Mouse (Mus musculus): Measurements from ENCODE around the gene Prg2. TPM values are rescaled to one million over a fixed set of nuclear protein-coding genes. Genes with fewer than 3 reads are reported as not detected.

Prg2 gene
- polyA plus RNA-seq, 1 experiment: 0.16 TPM

DNA sequence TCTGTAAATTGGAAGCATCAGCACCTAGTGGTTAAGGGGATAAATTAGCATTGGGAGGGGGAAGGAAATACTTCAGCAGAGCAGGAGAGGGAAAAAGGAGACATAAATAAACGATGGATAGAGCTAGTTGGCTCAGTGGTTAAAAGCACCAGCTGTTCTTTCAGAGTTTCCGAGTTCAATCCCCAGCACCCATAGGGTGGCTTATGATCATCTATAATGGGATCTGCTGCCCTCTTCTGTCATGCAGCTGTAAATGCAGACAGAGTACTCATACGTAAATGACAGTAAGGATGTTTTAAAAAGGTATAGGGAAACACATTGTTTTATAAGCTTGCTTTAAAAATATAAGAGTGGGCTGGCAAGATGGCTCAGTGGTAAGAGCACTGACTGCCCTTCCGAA lies 27.5 kb downstream of the Prg2 start:
- DNase-seq (ENCODE audit: low read depth): peak; percentile 57
- TF ChIP-seq POLR2A (IDR thresholded peaks at IDR 0.05; ENCODE audit: borderline replicate concordance, extremely low read depth, insufficient read depth, insufficient read length, poor library complexity, severe bottlenecking) (no peak), CTCF (IDR thresholded peaks at IDR 0.05; ENCODE audit: borderline replicate concordance, extremely low read depth, insufficient read depth, insufficient read length) (peak; percentile 47; the same call in 1 of the 2 replicates)

DNA sequence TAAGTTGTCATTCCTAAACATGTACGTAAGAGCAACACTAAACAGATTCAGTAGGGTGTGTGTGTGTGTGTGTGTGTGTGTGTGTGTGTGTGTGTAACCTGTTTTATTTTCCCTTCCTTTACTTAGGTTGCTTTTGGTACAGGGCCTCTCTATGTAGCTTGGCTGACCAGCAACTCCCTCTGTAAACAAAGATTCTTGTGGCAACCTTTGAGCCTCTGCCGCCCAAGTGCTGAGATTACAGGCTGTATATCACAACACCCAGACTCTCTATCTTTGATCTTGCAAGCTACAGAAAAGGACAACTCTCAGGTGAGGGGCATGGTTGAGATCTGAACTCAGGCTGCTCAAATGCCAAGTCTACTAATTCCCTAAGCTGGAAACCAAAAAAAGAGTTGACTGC lies 29.0 kb downstream of the Prg2 start:
- no peak for DNase-seq (ENCODE audit: low read depth)
- TF ChIP-seq POLR2A (IDR thresholded peaks at IDR 0.05; ENCODE audit: borderline replicate concordance, extremely low read depth, insufficient read depth, insufficient read length, poor library complexity, severe bottlenecking): no peak
- TF ChIP-seq CTCF (IDR thresholded peaks at IDR 0.05; ENCODE audit: borderline replicate concordance, extremely low read depth, insufficient read depth, insufficient read length): no peak

DNA sequence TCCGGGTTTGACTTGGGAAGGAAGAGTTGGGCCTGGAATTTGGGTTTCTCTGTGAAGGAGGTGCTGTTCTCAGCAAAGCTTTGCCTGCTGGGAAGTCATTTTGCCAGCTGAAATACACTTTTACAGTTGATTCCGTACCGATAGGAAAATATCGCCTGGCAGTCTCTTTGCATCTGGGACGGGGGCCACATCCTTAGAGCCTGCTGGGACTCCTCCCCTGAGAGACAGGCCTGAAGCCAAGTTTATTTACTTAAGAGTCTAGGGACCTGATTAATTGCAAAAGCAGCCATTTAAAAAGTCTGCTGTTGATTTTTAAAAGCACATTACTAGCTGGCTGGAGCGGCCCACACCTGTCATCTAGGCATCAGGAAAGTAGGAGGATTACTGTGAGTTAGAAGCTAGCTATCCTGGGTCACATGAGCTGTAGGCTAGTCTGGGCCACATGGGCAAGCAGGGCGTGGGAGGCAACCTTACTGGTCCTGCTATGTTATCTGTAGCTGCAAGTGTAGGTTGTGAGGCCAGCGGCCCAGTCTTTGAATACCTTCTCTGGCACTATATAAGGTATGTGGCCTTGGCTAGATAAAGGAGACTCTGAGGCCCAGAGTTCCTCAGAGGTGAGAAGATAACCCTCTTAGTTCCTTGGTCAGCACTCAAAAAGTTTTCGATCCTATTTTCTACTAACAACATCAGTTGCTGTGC lies 31.8 kb downstream of the Prg2 start:
- no peak for TF ChIP-seq POLR2A (IDR thresholded peaks at IDR 0.05; ENCODE audit: borderline replicate concordance, extremely low read depth, insufficient read depth, insufficient read length, poor library complexity, severe bottlenecking)
- peak; percentile 69 for DNase-seq (ENCODE audit: low read depth)

DNA sequence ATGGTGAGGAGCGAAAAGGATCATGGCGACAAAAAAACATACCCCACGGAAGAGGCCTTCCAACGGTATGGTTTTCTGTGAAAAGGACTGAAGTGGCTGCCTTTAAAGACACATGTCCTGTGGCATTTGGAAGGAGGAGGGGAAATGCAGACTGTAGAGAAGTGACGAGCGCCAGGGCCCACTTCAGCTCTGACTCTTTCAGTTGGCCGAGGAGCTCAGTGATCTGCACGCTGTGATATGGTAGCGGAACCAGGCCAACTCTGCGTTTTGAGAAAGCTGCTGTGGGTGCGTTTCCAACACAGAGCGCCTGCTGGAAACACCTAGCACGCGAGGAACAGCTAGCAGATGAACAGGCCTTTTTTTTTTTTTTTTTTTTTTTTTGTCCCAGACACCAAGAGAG lies 32.4 kb downstream of the Prg2 start:
- TF ChIP-seq CTCF (IDR thresholded peaks at IDR 0.05; ENCODE audit: borderline replicate concordance, extremely low read depth, insufficient read depth, insufficient read length) (no peak), POLR2A (IDR thresholded peaks at IDR 0.05; ENCODE audit: borderline replicate concordance, extremely low read depth, insufficient read depth, insufficient read length, poor library complexity, severe bottlenecking) (no peak)
- DNase-seq (ENCODE audit: low read depth): peak; percentile 45

DNA sequence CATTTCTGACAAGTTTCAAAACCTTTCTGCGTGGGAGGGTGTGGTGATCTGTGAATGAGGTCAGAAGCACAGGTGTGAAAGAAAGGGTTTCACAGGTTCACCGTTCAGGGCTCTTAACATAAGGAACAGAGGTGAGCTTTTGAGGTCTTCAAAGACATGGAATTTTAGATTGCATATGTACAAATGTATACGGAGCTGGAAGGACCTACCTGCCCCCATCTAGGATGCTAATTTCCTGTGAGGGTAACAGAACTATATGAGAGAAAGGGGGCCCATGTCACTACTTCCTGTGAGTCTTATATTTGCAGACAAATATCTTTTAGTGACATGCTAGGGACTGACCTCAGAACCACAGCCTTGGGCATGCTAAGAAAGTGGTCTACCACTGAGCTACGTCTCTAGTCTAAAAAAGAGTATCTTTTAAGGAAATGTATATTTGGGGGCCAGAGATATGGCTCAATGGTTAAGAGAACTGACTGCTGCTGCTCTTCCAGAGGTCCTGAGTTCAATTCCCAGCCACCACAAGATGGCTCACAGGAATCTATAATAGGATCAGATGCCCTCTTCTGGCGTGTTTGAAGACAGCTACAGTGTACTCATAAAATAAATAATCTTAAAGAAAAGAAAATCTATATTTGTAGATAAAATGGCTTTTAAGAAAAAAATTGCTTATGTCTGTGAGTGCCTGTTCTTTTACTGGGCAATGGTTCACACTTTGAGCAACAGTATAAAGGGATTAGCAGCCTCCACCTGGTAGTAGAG lies 33.7 kb downstream of the Prg2 start:
- no peak for TF ChIP-seq CTCF (IDR thresholded peaks at IDR 0.05; ENCODE audit: borderline replicate concordance, extremely low read depth, insufficient read depth, insufficient read length)
- no peak for TF ChIP-seq POLR2A (IDR thresholded peaks at IDR 0.05; ENCODE audit: borderline replicate concordance, extremely low read depth, insufficient read depth, insufficient read length, poor library complexity, severe bottlenecking)
- DNase-seq (ENCODE audit: low read depth): no peak

DNA sequence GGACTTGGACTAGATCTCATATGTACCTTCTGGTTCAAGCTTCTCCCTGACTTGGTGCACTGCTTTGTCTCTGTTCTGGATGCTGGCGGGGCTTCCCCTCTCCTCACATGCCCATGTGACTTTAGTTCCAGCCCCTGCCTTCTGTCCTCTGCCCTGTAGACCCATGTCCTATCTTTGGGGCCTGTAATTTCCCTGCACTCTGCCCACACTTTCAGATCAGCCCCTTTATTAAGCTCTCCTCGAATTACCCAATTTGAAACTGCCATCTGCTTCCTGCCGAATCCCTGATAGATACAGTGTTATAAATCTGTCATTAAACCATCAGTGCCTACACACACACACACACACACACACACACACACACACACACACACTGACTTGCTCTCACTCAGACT lies 34.3 kb downstream of the Prg2 start:
- no peak for DNase-seq (ENCODE audit: low read depth)
- TF ChIP-seq POLR2A (IDR thresholded peaks at IDR 0.05; ENCODE audit: borderline replicate concordance, extremely low read depth, insufficient read depth, insufficient read length, poor library complexity, severe bottlenecking) (no peak), CTCF (IDR thresholded peaks at IDR 0.05; ENCODE audit: borderline replicate concordance, extremely low read depth, insufficient read depth, insufficient read length) (no peak)

DNA sequence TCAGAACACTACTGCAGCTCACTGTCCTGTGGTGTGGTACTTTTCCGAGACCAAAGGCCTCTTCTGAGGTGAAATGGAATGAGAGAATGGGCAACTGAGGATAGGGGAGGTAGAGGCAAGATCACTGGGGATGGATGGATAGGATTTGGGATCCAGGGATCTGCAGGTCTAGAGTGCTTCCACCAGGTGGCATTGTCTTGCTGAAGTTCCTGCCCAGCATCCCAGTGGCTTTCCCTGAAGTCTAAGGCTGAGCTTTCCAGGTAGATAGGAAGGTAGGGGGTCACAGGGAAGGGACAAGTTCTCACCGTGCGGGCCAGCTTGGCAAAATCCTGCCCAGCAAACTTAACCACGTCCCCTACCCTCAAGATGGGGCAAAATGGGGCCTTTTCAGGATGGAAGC lies 41.8 kb downstream of the Prg2 start:
- DNase-seq (ENCODE audit: low read depth): peak; percentile 39
- peak; percentile 72 for TF ChIP-seq CTCF (IDR thresholded peaks at IDR 0.05; ENCODE audit: borderline replicate concordance, extremely low read depth, insufficient read depth, insufficient read length)
- no peak for TF ChIP-seq POLR2A (IDR thresholded peaks at IDR 0.05; ENCODE audit: borderline replicate concordance, extremely low read depth, insufficient read depth, insufficient read length, poor library complexity, severe bottlenecking)

DNA sequence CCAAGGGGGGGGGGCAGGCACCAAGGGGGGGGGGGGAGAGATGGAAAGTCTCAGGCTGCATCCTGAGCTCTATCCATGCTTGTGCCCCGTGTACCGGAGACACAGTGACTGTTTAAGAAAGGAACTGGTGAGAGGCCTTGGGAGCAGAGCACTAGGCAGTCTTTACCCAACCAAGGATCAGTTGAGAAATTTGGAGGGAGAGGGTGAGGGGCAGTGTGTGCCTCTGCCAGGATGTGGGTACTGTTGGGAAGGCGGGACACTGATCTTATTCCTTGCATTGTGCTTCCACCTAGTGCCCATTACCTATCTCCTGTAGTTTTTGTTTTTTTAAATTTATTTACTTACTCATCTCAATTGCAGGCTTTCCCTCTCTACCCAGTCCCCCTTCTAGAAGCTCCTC lies 45.9 kb downstream of the Prg2 start:
- TF ChIP-seq POLR2A (IDR thresholded peaks at IDR 0.05; ENCODE audit: borderline replicate concordance, extremely low read depth, insufficient read depth, insufficient read length, poor library complexity, severe bottlenecking): no peak
- no peak for TF ChIP-seq CTCF (IDR thresholded peaks at IDR 0.05; ENCODE audit: borderline replicate concordance, extremely low read depth, insufficient read depth, insufficient read length)
- no peak for DNase-seq (ENCODE audit: low read depth)

DNA sequence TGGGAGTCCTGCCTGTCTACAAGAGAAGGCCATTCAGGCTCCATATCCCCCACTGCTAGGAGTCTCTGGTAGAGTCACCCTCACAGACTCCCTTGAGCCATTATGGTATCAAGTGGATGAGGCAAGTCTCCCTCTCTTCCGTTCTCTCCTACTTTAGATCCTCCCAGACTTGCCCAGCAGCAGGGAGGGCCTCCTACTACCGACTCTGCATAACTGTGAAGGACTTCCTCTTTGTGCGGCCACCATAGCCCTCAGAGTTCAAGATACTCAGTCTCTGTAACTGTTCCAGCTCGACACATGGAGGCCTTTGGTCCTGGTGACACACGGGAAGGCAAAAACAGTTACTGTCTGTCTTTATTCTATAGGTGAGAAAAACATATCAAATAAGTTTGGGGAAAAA lies 47.0 kb downstream of the Prg2 start:
- DNase-seq (ENCODE audit: low read depth): no peak
- TF ChIP-seq POLR2A (IDR thresholded peaks at IDR 0.05; ENCODE audit: borderline replicate concordance, extremely low read depth, insufficient read depth, insufficient read length, poor library complexity, severe bottlenecking): no peak
- TF ChIP-seq CTCF (IDR thresholded peaks at IDR 0.05; ENCODE audit: borderline replicate concordance, extremely low read depth, insufficient read depth, insufficient read length): no peak

DNA sequence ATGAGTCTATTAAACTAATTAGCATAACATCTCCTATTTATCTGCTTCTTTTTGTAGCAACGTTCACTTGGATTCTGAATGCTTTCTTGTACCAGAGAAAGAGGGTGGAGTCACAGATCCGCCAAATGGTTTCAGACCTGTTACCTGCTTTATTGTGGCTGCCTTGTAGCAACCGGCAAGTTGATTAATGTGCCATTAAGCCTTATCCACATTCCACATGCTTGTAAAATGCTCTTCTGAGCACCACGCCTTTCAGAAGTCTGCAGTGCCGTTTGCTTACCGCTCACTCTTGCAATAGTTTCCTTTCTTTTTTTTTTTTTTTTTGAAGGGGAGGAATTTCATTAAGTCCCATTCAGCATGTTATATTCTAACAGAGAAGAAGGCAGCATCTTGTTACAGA lies 49.6 kb downstream of the Prg2 start:
- no peak for DNase-seq (ENCODE audit: low read depth)
- TF ChIP-seq POLR2A (IDR thresholded peaks at IDR 0.05; ENCODE audit: borderline replicate concordance, extremely low read depth, insufficient read depth, insufficient read length, poor library complexity, severe bottlenecking) (no peak), CTCF (IDR thresholded peaks at IDR 0.05; ENCODE audit: borderline replicate concordance, extremely low read depth, insufficient read depth, insufficient read length) (no peak)

DNA sequence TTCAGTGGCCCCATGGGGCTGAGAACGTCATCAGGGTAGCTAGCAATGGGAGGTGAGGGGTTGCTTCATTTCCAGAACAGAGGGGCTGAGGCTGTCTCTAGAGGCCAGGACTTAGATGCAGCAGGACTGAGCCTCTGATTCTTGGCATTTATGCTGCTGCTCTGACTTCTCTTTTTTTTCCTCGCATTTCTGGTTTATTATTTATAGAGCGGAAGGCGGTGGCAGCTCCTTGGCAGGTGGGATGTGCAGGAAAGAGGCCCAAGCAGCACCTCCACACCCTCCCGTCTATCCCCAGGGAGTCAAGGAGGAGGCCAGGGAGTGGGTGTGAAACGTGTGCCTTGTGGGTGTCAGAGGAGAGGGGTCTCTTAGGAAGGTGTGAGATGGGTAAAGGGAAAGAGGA lies 50.7 kb downstream of the Prg2 start:
- TF ChIP-seq POLR2A (IDR thresholded peaks at IDR 0.05; ENCODE audit: borderline replicate concordance, extremely low read depth, insufficient read depth, insufficient read length, poor library complexity, severe bottlenecking): no peak
- TF ChIP-seq CTCF (IDR thresholded peaks at IDR 0.05; ENCODE audit: borderline replicate concordance, extremely low read depth, insufficient read depth, insufficient read length): no peak
- DNase-seq (ENCODE audit: low read depth): no peak

DNA sequence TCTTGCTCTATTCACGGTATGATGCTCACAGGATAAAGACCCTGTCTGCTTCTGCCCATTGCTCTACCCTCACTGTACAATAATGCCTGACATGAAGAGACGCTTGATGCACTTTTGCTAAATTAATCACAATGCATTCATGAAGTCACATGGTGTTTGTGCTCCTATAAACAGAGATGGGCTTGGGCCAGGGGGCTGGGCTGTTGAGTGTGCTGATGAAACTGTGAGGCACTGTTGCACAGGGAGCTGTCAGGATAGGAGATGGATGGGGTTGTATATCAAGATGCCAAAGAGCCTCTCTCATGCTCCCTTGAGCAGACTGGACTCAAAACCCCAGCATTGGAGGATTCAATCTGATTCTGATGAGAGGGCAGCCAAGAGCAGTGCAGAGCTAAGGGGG lies 52.9 kb downstream of the Prg2 start:
- DNase-seq (ENCODE audit: low read depth): no peak
- no peak for TF ChIP-seq POLR2A (IDR thresholded peaks at IDR 0.05; ENCODE audit: borderline replicate concordance, extremely low read depth, insufficient read depth, insufficient read length, poor library complexity, severe bottlenecking)
- TF ChIP-seq CTCF (IDR thresholded peaks at IDR 0.05; ENCODE audit: borderline replicate concordance, extremely low read depth, insufficient read depth, insufficient read length): no peak

Other genes starting within 250 kb of the Prg2 start
- gene Ypel4, start 246.4 kb upstream of the Prg2 start, polyA plus RNA-seq (2012; rRNA removed): 41.7 and 61.5 TPM in 2 replicates
- 6.8 and 7.6 TPM in 2 replicates for gene Gm19426, start 236.8 kb upstream of the Prg2 start, polyA plus RNA-seq (2012; rRNA removed)
- 22.5 and 29.6 TPM in 2 replicates for gene Serping1, start 205.0 kb upstream of the Prg2 start, polyA plus RNA-seq (2012; rRNA removed)
- 12.2 and 13.8 TPM in 2 replicates for gene Ube2l6, start 181.6 kb upstream of the Prg2 start, polyA plus RNA-seq (2012; rRNA removed)
- gene Smtnl1, start 157.8 kb upstream of the Prg2 start, polyA plus RNA-seq (2012; rRNA removed): not detected in 2 replicates
- 62.7 and 80.6 TPM in 2 replicates for gene Timm10, start 153.5 kb upstream of the Prg2 start, polyA plus RNA-seq (2012; rRNA removed)
- gene Slc43a1, start 141.6 kb upstream of the Prg2 start, polyA plus RNA-seq (2012; rRNA removed): 3.4 and 5.9 TPM in 2 replicates
- gene Rtn4rl2, start 93.8 kb upstream of the Prg2 start, polyA plus RNA-seq (2012; rRNA removed): 18.3 and 32.2 TPM in 2 replicates
- gene Slc43a3, start 43.9 kb upstream of the Prg2 start, polyA plus RNA-seq (2012; rRNA removed): 10.1 and 10.6 TPM in 2 replicates
- not detected in 2 replicates for gene Prg3, start 7.8 kb downstream of the Prg2 start, polyA plus RNA-seq (2012; rRNA removed)
- gene Ssrp1, start 56.8 kb downstream of the Prg2 start, polyA plus RNA-seq (2012; rRNA removed): 191 and 223 TPM in 2 replicates
- gene P2rx3, start 57.0 kb downstream of the Prg2 start, polyA plus RNA-seq (2012; rRNA removed): 2.1 and 6.1 TPM in 2 replicates
- 44.0 and 57.0 TPM in 2 replicates for gene Tnks1bp1, start 67.6 kb downstream of the Prg2 start, polyA plus RNA-seq (2012; rRNA removed)
- gene Aplnr, start 155.8 kb downstream of the Prg2 start, polyA plus RNA-seq (2012; rRNA removed): 17.7 and 24.8 TPM in 2 replicates
- gene Lrrc55, start 216.7 kb downstream of the Prg2 start, polyA plus RNA-seq (2012; rRNA removed): 16.6 and 20.2 TPM in 2 replicates